Mouse (Mus musculus): ENCODE results near the gene Ift122. TPM values are rescaled to one million over a fixed set of nuclear protein-coding genes. Genes with fewer than 3 reads are reported as not detected.
"Not testable (repeated sequence)": the region's sequence is repeated elsewhere in the genome, so short reads cannot be mapped to it uniquely, and the experiment has no call there.

Ift122 gene
- polyA plus RNA-seq, 1 experiment from 2014 or later = 29.0 TPM

- ATAC-seq (replicated peaks; ENCODE audit: low FRiP score) = no peak
- H3K4me1 ChIP-seq (replicated peaks; ENCODE audit: control insufficient read depth, insufficient read depth, low read length) = peaks cover 5% of the 10 kb centered on the region; the same call in 1 of the 2 replicates
Measured at GRCm38 (mm10) chr6:115855733-115856360, 2.6 kb downstream of the Ift122 start.

GRCm38 (mm10) chr6:115856361-115856745, 3.1 kb downstream of the Ift122 start:
- Histone ChIP-seq H3K36me3 (ENCODE audit: control insufficient read depth, insufficient read depth, low read length) (no peaks in the 10 kb centered on the region; the same call in 1 of the 2 replicates), H3K4me3 (ENCODE audit: low read depth, low read length) (no peak overlapping the region), H3K27ac (ENCODE audit: low read depth, low read length) (no peak overlapping the region), H3K27me3 (ENCODE audit: control insufficient read depth, insufficient read depth, low read length) (no peaks in the 10 kb centered on the region), H3K4me1 (replicated peaks; ENCODE audit: control insufficient read depth, insufficient read depth, low read length) (peaks cover 5% of the 10 kb centered on the region; the same call in 1 of the 2 replicates), H3K9ac (ENCODE audit: low read length) (no peak overlapping the region), H3K9me3 (ENCODE audit: control insufficient read depth, low read length) (no peaks in the 10 kb centered on the region), H3K4me2 (ENCODE audit: low read depth, low read length, severe bottlenecking) (no peak overlapping the region)
- DNase-seq (ENCODE audit: low spot score) = no peak
- 96% methylated on average over 4 of the region's 4 CpGs for WGBS
- ATAC-seq (replicated peaks; ENCODE audit: low FRiP score) = no peak

More at GRCm38 (mm10) chr6:115855733-115856360, 2.6 kb downstream of the Ift122 start:
- DNase-seq (ENCODE audit: low spot score) = no peak
- WGBS = 90% methylated on average over 3 of the region's 3 CpGs
- no peak overlapping the region for H3K9ac ChIP-seq (ENCODE audit: low read length)
- H3K4me2 ChIP-seq (ENCODE audit: low read depth, low read length, severe bottlenecking) = no peak overlapping the region
- H3K4me3 ChIP-seq (ENCODE audit: low read depth, low read length) = no peak overlapping the region
- H3K27ac ChIP-seq (ENCODE audit: low read depth, low read length) = no peak overlapping the region
- H3K27me3 ChIP-seq (ENCODE audit: control insufficient read depth, insufficient read depth, low read length) = no peaks in the 10 kb centered on the region
- no peaks in the 10 kb centered on the region; the same call in 1 of the 2 replicates for H3K36me3 ChIP-seq (ENCODE audit: control insufficient read depth, insufficient read depth, low read length)
- no peaks in the 10 kb centered on the region for H3K9me3 ChIP-seq (ENCODE audit: control insufficient read depth, low read length)

- no peak overlapping the region for H3K4me3 ChIP-seq (ENCODE audit: low read depth, low read length)
- no peaks in the 10 kb centered on the region for H3K9me3 ChIP-seq (ENCODE audit: control insufficient read depth, low read length)
- no peaks in the 10 kb centered on the region; the same call in 1 of the 2 replicates for H3K4me1 ChIP-seq (replicated peaks; ENCODE audit: control insufficient read depth, insufficient read depth, low read length)
- ATAC-seq (replicated peaks; ENCODE audit: low FRiP score) (no peak), DNase-seq (ENCODE audit: low spot score) (no peak)
- H3K36me3 ChIP-seq (ENCODE audit: control insufficient read depth, insufficient read depth, low read length) = no peaks in the 10 kb centered on the region; the same call in 1 of the 2 replicates
- H3K27ac ChIP-seq (ENCODE audit: low read depth, low read length) = no peak overlapping the region
- no peak overlapping the region for H3K4me2 ChIP-seq (ENCODE audit: low read depth, low read length, severe bottlenecking)
- H3K27me3 ChIP-seq (ENCODE audit: control insufficient read depth, insufficient read depth, low read length) = no peaks in the 10 kb centered on the region
- no peak overlapping the region for H3K9ac ChIP-seq (ENCODE audit: low read length)
- WGBS = 55% methylated on average over 4 of the region's 4 CpGs
Measured at GRCm38 (mm10) chr6:115859258-115859657, 6.0 kb downstream of the Ift122 start.

GRCm38 (mm10) chr6:115860027-115860556, 6.8 kb downstream of the Ift122 start:
- H3K27me3 ChIP-seq (ENCODE audit: control insufficient read depth, insufficient read depth, low read length) = no peaks in the 10 kb centered on the region
- no peak overlapping the region for H3K4me3 ChIP-seq (ENCODE audit: low read depth, low read length)
- H3K9ac ChIP-seq (ENCODE audit: low read length) = no peak overlapping the region
- no peaks in the 10 kb centered on the region; the same call in 1 of the 2 replicates for H3K4me1 ChIP-seq (replicated peaks; ENCODE audit: control insufficient read depth, insufficient read depth, low read length)
- 89% methylated on average over 7 of the region's 7 CpGs for WGBS
- H3K9me3 ChIP-seq (ENCODE audit: control insufficient read depth, low read length) = no peaks in the 10 kb centered on the region
- no peak for ATAC-seq (replicated peaks; ENCODE audit: low FRiP score)
- DNase-seq (ENCODE audit: low spot score) = no peak
- no peak overlapping the region for H3K4me2 ChIP-seq (ENCODE audit: low read depth, low read length, severe bottlenecking)
- no peak overlapping the region for H3K27ac ChIP-seq (ENCODE audit: low read depth, low read length)
- no peaks in the 10 kb centered on the region; the same call in 1 of the 2 replicates for H3K36me3 ChIP-seq (ENCODE audit: control insufficient read depth, insufficient read depth, low read length)

DNA sequence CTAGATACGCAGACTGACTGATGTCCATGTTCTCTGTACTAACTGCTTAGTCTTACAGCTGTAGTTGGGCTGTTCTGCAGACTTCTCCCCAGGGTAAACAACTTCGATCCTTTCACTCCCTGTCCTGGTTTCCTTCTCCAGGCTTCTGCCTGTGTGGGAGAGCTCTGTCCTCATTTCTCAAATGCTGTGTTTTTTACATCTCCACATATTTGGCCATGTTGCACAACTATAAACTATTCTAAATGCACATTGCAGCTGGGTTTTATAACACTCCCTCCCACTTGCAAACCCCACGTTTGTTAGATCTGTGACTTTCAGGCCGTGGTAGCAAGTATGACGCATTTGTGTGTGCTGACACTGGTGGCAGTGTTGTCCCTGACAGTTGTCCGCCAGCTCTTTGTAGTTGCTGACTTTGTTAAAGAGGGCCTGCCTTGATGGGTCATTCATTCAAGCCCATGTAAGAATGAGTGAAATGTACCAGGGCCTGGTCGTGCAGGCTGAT, 10.1 kb downstream of the Ift122 start:
- no peak overlapping the region for H3K4me3 ChIP-seq (ENCODE audit: low read depth, low read length)
- no peaks in the 10 kb centered on the region for H3K36me3 ChIP-seq (ENCODE audit: control insufficient read depth, insufficient read depth, low read length)
- no peak overlapping the region for H3K9ac ChIP-seq (ENCODE audit: low read length)
- no peaks in the 10 kb centered on the region for H3K27me3 ChIP-seq (ENCODE audit: control insufficient read depth, insufficient read depth, low read length)
- whole genome bisulfite sequencing = 73% methylated on average over 7 of the region's 7 CpGs
- DNase-seq (ENCODE audit: low spot score) = no peak
- no peaks in the 10 kb centered on the region for H3K4me1 ChIP-seq (replicated peaks; ENCODE audit: control insufficient read depth, insufficient read depth, low read length)
- H3K4me2 ChIP-seq (ENCODE audit: low read depth, low read length, severe bottlenecking) = no peak overlapping the region
- no peak overlapping the region for H3K27ac ChIP-seq (ENCODE audit: low read depth, low read length)
- no peaks in the 10 kb centered on the region for H3K9me3 ChIP-seq (ENCODE audit: control insufficient read depth, low read length)
- ATAC-seq (replicated peaks; ENCODE audit: low FRiP score) = no peak

- no peak overlapping the region for H3K9ac ChIP-seq (ENCODE audit: low read length)
- H3K27me3 ChIP-seq (ENCODE audit: control insufficient read depth, insufficient read depth, low read length) = no peaks in the 10 kb centered on the region
- H3K36me3 ChIP-seq (ENCODE audit: control insufficient read depth, insufficient read depth, low read length) = no peaks in the 10 kb centered on the region
- H3K4me1 ChIP-seq (replicated peaks; ENCODE audit: control insufficient read depth, insufficient read depth, low read length) = no peaks in the 10 kb centered on the region
- no peak for DNase-seq (ENCODE audit: low spot score)
- H3K4me3 ChIP-seq (ENCODE audit: low read depth, low read length) = no peak overlapping the region
- no peaks in the 10 kb centered on the region for H3K9me3 ChIP-seq (ENCODE audit: control insufficient read depth, low read length)
- ATAC-seq (replicated peaks; ENCODE audit: low FRiP score) = no peak
- H3K27ac ChIP-seq (ENCODE audit: low read depth, low read length) = no peak overlapping the region
- 91% methylated on average over 4 of the region's 4 CpGs for WGBS
- no peak overlapping the region for H3K4me2 ChIP-seq (ENCODE audit: low read depth, low read length, severe bottlenecking)
Measured at GRCm38 (mm10) chr6:115865246-115865645, 12.0 kb downstream of the Ift122 start.

GRCm38 (mm10) chr6:115867157-115867556, 13.9 kb downstream of the Ift122 start:
- H3K4me2 ChIP-seq (ENCODE audit: low read depth, low read length, severe bottlenecking); H3K9me3 ChIP-seq (ENCODE audit: control insufficient read depth, low read length); ATAC-seq (replicated peaks; ENCODE audit: low FRiP score); H3K27ac ChIP-seq (ENCODE audit: low read depth, low read length); DNase-seq (ENCODE audit: low spot score); H3K4me3 ChIP-seq (ENCODE audit: low read depth, low read length); H3K27me3 ChIP-seq (ENCODE audit: control insufficient read depth, insufficient read depth, low read length); H3K9ac ChIP-seq (ENCODE audit: low read length); H3K36me3 ChIP-seq (ENCODE audit: control insufficient read depth, insufficient read depth, low read length); H3K4me1 ChIP-seq (replicated peaks; ENCODE audit: control insufficient read depth, insufficient read depth, low read length): not testable (repeated sequence)
- WGBS = no CpG with 5 or more reads among the region's 3 CpGs

GRCm38 (mm10) chr6:115871318-115871717, 18.0 kb downstream of the Ift122 start:
- WGBS = no CpG with 5 or more reads among the region's 3 CpGs
- H3K4me3 ChIP-seq (ENCODE audit: low read depth, low read length); H3K36me3 ChIP-seq (ENCODE audit: control insufficient read depth, insufficient read depth, low read length): not testable (repeated sequence)

DNA sequence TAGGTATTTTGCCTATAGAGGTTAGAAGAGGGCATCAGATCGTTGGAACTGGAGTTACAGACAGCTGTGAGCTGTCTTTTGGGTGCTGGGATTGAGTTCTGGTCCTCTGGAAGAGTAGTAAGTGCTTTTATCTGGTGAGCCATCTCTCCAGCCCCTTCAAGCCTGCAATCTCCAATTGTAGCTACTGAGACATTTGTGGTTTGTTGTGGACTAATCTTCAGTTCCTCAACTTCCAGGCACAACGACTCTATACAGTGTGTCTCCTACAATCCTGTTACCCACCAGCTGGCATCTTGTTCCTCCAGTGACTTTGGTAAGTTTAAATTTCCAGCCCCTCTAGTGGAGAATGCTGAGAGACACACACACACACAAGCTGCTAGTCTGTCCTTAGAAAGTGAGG, 24.0 kb downstream of the Ift122 start:
- Histone ChIP-seq H3K27ac (ENCODE audit: low read depth, low read length) (no peak overlapping the region), H3K27me3 (ENCODE audit: control insufficient read depth, insufficient read depth, low read length) (no peaks in the 10 kb centered on the region), H3K9me3 (ENCODE audit: control insufficient read depth, low read length) (no peaks in the 10 kb centered on the region), H3K4me2 (ENCODE audit: low read depth, low read length, severe bottlenecking) (no peak overlapping the region), H3K4me3 (ENCODE audit: low read depth, low read length) (no peak overlapping the region), H3K36me3 (ENCODE audit: control insufficient read depth, insufficient read depth, low read length) (no peaks in the 10 kb centered on the region), H3K9ac (ENCODE audit: low read length) (no peak overlapping the region), H3K4me1 (replicated peaks; ENCODE audit: control insufficient read depth, insufficient read depth, low read length) (no peaks in the 10 kb centered on the region)
- ATAC-seq (replicated peaks; ENCODE audit: low FRiP score) (no peak), DNase-seq (ENCODE audit: low spot score) (no peak)
- 98% methylated on average over 2 of the region's 2 CpGs for WGBS

More at GRCm38 (mm10) chr6:115871318-115871717, 18.0 kb downstream of the Ift122 start:
- H3K27ac ChIP-seq (ENCODE audit: low read depth, low read length); H3K27me3 ChIP-seq (ENCODE audit: control insufficient read depth, insufficient read depth, low read length); H3K4me2 ChIP-seq (ENCODE audit: low read depth, low read length, severe bottlenecking); DNase-seq (ENCODE audit: low spot score); H3K4me1 ChIP-seq (replicated peaks; ENCODE audit: control insufficient read depth, insufficient read depth, low read length); ATAC-seq (replicated peaks; ENCODE audit: low FRiP score); H3K9me3 ChIP-seq (ENCODE audit: control insufficient read depth, low read length); H3K9ac ChIP-seq (ENCODE audit: low read length): not testable (repeated sequence)

All from forebrain, embryonic 11.5 days (tissue).